Mouse (Mus musculus): ENCODE results near the gene Chp1.

DNA sequence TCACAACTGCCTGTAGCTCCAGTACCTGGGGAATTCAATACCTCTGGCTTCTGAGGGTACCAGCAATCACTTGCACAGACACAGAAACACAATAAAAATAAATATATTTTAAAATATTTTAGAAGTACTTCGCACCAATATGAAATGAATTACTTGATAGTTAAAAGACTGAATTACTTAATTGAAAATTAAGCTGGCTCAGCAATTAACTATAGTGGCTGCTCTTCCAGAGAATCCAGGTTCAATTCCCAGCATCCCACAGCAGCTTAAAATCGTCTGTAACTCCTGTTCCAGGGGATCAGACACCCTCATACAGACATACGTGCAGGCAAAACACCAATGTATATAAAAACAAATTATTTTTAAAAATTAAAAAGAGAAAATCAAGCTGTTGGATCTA lies 10.5 kb downstream of the Chp1 start:
- TF ChIP-seq POLR2A (IDR thresholded peaks at IDR 0.05; ENCODE audit: control insufficient read depth, low read depth, low read length) (no peak), CTCF (IDR thresholded peaks at IDR 0.05; ENCODE audit: control insufficient read depth, insufficient read depth, insufficient replicate concordance, low read depth, low read length) (no peak)

All from testis, adult 2 months (tissue).